Mouse (Mus musculus) bone marrow, adult 2 months (tissue): Measurements from ENCODE around the gene Tdrd3. TPM values are rescaled to one million over a fixed set of nuclear protein-coding genes. Genes with fewer than 3 reads are reported as not detected.

Source experiments
- H3K27ac ChIP-seq: fragments of 200-500 bp; 2 replicates; pipeline ENCODE4 v1.5.1; 2012; ENCODE audit warnings: low read depth, mild to moderate bottlenecking, control low read depth, inconsistent platforms, low read length; ENCODE audit not compliant: control insufficient read depth, poor library complexity, insufficient read depth
- H3K4me1 ChIP-seq: fragments of 200-500 bp; 2 replicates; pipeline ENCODE4 v1.6.1; 2011; ENCODE audit warnings: low read length; ENCODE audit not compliant: control insufficient read depth, insufficient read depth
- H3K4me3 ChIP-seq: fragments of 200-500 bp; replicated peaks from 2 replicates; pipeline ENCODE3; 2011; ENCODE audit warnings: mild to moderate bottlenecking, low read depth, low read length, control low read depth; ENCODE audit not compliant: control insufficient read depth
- CTCF ChIP-seq: fragments of 200-500 bp; IDR thresholded peaks from 2 replicates; pipeline ENCODE4 v1.5.1; 2011; ENCODE audit warnings: low read length, control low read depth; ENCODE audit not compliant: control insufficient read depth, insufficient read depth
- POLR2A ChIP-seq: fragments of 200-500 bp; IDR thresholded peaks from 2 replicates; pipeline ENCODE4 v1.6.1; 2011; ENCODE audit warnings: low read depth, mild to moderate bottlenecking, control low read depth, low read length, borderline replicate concordance; ENCODE audit not compliant: control insufficient read depth
- WGBS: fragments of 180-500 bp; shearing (Covaris S2); methylation state at CpG from one replicate; pipeline ENCODE4 v1.1.7; 2018; 5-methylcytosine and 5-hydroxymethylcytosine counted together
- polyA plus RNA-seq: library from polyadenylated mRNA; stranded (reverse); fragments of >200 nt; gene quantifications from 2 replicates; pipeline ENCODE4 v1.2.4, GENCODE M21; 2011; ENCODE audit warnings: low replicate concordance; ENCODE audit not compliant: missing spikeins, insufficient read depth, insufficient read length

The Tdrd3 gene
- polyA plus RNA-seq, 1 experiment, result 21.8 TPM

DNA sequence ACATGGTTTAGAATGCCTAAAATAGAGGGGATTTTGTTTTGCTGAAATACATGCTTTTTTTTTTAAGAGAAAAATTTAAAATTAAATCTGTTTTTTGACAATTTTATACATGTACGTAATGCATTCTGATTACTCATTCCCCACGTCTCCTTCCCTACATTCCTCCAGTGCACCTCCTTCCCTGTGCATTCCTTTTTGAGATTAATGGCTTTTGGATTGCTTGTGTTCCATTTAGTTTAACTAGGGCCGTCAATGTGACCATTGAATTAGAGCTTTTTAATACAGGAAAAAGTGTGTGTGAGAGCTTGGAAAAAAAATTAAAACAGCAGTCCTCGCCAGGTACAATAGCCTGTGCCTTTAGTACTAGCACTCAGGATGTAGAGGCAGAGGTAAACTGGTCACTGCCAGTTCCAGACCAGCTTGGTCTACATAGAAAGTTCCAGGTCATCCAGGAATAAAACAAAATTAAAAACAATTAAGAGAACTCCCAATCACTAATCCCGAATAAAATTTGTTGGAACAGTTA lies 17.0 kb downstream of the Tdrd3 start:
- Histone ChIP-seq H3K4me1 (no peaks in the 10 kb centered on the region), H3K27ac (no peak overlapping the region), H3K4me3 (no peak overlapping the region)
- 87% methylated on average over 5 of the region's 5 CpGs for WGBS
- TF ChIP-seq CTCF (no peak), POLR2A (no peak)

GRCm38 (mm10) chr14:87435382-87435781 lies 18.9 kb downstream of the Tdrd3 start:
- WGBS, result 87% methylated on average over 4 of the region's 4 CpGs
- H3K4me3 ChIP-seq, result no peak overlapping the region
- TF ChIP-seq POLR2A (no peak), CTCF (no peak)
- H3K27ac ChIP-seq, result no peak overlapping the region
- H3K4me1 ChIP-seq, result no peaks in the 10 kb centered on the region

DNA sequence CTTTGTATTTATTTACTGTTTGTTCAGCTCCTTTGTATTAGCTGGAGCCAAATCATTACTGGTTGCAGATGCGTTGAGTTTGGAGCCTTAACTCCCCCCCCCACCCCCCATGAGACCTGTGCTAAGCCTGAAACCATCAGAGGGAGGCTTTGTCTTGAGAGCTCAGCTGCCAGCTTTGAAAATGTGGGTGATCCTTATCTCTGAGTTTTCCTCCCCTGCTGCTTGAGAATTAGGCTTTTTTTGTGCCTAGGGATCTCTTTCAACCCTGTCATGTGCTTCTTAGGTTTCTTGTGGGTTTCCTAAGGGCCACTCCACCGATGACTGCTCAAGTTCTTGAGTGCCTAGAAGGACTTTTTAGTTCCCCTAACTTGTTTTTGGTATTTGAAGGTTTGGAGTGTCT lies 23.3 kb downstream of the Tdrd3 start:
- Histone ChIP-seq H3K4me3 (no peak overlapping the region), H3K4me1 (no peaks in the 10 kb centered on the region), H3K27ac (no peak overlapping the region)
- TF ChIP-seq CTCF, result no peak
- WGBS, result 6% methylated on average over 2 of the region's 2 CpGs

GRCm38 (mm10) chr14:87446331-87446913 lies 30.0 kb downstream of the Tdrd3 start:
- Histone ChIP-seq H3K27ac (no peak overlapping the region), H3K4me3 (no peak overlapping the region), H3K4me1 (no peaks in the 10 kb centered on the region)
- TF ChIP-seq POLR2A, result no peak
- no peak for TF ChIP-seq CTCF
- WGBS, result 46% methylated on average over 8 of the region's 8 CpGs

DNA sequence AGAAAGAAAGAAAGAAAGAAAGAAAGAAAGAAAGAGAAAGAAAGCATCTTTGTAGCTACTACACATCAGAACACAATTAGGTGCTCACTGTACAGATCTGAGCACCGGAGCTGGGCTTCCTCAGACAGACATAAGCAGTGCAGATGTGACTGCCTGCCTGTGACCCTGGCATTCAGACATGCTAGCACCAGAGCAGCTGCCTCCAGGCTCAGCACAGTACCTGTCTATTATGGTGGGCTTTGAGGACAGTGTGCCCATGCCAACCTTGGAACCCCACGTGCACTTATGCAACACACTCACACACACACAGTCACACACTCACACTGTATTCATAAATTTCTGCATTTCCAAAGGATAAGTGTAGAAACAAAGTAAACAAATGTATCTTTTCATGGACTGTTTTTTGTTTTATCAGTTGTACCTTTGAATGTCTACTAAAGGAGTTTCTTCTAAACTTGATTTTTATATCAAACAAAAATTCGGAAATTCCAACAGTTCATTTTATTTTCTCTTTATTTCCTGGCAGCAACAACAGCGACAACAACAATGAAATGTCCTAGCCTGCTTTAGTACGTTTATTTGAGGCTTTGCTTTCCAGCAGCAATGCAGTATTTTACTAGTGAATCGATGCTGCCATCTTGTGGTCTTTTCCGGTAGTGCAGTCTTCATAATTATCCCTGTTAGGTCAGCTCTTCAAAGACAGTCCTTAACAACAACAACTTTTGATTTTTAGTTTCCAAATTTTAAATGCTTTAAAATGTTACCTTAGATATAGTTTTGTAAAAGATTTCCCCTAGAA lies 35.4 kb downstream of the Tdrd3 start:
- H3K4me3 ChIP-seq, result no peak overlapping the region
- H3K27ac ChIP-seq, result no peak overlapping the region
- H3K4me1 ChIP-seq, result no peaks in the 10 kb centered on the region
- WGBS, result 10% methylated on average over 7 of the region's 7 CpGs
- TF ChIP-seq POLR2A (no peak), CTCF (no peak)

GRCm38 (mm10) chr14:87455630-87456175 lies 39.3 kb downstream of the Tdrd3 start:
- Histone ChIP-seq H3K4me1 (no peaks in the 10 kb centered on the region), H3K27ac (no peak overlapping the region), H3K4me3 (no peak overlapping the region)
- WGBS, result 92% methylated on average over 5 of the region's 5 CpGs
- TF ChIP-seq POLR2A, result no peak

GRCm38 (mm10) chr14:87459777-87460176 lies 43.3 kb downstream of the Tdrd3 start:
- WGBS, result 81% methylated on average over 1 of the region's 1 CpGs
- Histone ChIP-seq H3K4me3 (no peak overlapping the region), H3K4me1 (no peaks in the 10 kb centered on the region), H3K27ac (no peak overlapping the region)
- TF ChIP-seq POLR2A (no peak), CTCF (no peak)

- Histone ChIP-seq H3K4me3 (no peak overlapping the region), H3K4me1 (no peaks in the 10 kb centered on the region), H3K27ac (no peak overlapping the region)
- TF ChIP-seq CTCF, result no peak
- TF ChIP-seq POLR2A, result no peak
- 89% methylated on average over 12 of the region's 12 CpGs for WGBS
Measured at GRCm38 (mm10) chr14:87461543-87461942, 45.1 kb downstream of the Tdrd3 start.
